Mouse (Mus musculus): ENCODE results near the gene Gpr158. TPM values are rescaled to one million over a fixed set of nuclear protein-coding genes. Genes with fewer than 3 reads are reported as not detected.
"Not testable (repeated sequence)": the region's sequence is repeated elsewhere in the genome, so short reads cannot be mapped to it uniquely, and the experiment has no call there.

The Gpr158 gene
- under 1 TPM; 0.06 to 0.20 (median 0.15) TPM for total RNA-seq (2022)

DNA sequence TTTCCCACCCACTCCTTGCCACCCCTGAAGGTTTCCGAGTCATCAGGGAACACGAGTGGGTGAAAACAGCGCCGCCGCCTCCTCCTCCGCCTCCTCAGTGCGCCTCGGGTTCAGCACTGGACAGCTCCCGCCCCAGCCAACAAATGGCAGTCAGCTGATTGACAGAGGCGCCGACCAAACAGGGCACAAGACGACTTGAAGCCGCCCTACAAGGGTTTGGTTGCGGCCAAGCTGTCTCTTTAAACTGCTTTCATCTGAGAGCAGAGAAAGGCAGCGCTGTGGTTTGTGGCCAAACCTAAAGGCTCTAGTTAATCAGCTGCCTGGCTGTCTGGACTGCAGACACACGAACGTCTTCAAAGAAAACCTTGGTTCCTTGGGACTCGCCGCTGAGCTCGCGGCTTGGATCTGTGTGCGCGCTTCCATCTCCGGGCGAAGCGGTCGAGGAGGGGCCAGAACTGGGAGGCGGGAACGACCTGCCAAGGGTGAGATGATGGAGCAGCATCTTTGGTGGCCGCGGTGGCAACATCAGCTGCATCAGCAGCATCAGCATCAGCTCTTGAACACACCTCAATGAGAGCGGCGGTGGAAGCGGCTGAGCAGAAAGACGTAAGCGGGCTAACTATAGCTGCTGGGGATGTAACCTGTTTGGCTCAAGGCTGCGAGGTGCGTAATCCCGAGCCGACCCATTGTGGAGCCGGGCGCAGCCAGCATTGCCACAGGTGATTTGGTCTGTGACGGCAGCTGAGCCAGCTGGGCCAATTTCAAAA is at the start of gene Gpr158:
Gene Gpr158 (plus strand): TSS at position 198 of the 767 bp plus-strand sequence.
- peak; percentile 38 for DNase-seq (ENCODE audit: low spot score)

DNA sequence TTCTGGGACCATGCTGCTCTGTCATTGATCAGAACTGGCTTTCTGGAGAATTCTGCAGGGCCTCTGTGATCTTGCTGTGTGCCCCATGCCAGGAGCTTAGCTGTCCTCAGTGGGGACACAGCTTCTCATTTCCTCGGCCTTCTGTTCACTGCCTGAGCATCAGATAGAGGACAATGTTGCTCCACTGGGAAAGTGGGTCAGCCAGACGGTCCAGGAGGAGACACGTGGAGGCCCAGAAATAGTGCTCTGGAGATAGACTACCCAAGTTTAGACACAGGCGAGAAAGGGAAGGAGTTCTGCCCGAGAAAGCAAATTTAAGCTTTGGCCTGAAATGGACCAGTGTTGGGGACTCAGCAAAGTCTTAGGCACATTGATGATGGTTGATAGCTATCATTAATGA is 23.5 kb upstream of the Gpr158 start:
- DNase-seq (ENCODE audit: low spot score), result peak; percentile 41

DNA sequence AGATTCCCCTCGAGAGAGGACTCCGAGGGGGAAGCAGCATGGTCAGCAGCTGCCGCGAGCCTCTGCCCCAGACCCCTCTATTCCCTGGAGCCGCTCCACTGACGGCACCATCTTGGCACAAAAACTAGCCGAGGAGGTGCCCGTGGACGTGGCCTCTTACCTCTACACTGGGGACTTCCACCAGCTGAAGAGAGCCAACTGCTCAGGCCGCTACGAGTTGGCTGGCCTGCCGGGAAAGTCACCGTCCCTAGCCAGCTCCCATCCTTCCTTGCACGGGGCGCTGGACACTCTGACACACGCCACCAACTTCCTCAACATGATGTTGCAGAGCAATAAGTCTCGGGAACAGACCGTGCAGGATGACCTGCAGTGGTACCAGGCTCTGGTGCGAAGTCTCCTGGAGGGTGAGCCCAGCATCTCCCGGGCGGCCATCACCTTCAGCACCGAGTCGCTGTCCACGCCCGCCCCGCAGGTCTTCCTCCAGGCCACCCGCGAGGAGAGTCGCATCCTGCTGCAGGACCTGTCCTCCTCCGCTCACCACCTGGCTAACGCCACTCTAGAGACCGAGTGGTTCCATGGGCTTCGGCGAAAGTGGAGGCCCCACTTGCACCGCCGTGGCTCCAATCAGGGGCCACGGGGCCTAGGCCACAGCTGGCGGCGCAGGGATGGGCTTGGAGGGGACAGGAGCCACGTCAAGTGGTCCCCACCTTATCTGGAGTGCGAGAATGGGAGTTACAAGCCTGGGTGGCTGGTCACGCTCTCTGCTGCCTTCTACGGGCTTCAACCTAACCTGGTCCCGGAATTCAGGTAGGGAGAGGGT is 1.2 kb downstream of the Gpr158 start:
- DNase-seq (ENCODE audit: low spot score), result no peak

DNA sequence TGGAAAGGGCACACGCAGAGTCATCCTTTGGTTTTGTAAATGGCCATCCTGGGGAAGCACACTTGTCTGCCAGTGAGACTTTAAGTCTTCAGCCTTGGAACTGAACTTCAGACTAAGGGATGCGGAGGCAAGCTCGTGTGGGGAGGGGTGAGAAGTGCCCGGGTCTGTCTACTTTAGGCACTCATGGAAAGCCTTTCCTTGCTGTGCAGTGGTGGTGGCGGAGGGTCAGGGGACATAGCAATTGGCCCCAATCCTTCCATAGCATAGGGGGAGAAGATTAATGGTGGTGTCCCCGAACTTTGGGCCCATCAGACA is 1.8 kb downstream of the Gpr158 start:
- no peak for DNase-seq (ENCODE audit: low spot score)

DNA sequence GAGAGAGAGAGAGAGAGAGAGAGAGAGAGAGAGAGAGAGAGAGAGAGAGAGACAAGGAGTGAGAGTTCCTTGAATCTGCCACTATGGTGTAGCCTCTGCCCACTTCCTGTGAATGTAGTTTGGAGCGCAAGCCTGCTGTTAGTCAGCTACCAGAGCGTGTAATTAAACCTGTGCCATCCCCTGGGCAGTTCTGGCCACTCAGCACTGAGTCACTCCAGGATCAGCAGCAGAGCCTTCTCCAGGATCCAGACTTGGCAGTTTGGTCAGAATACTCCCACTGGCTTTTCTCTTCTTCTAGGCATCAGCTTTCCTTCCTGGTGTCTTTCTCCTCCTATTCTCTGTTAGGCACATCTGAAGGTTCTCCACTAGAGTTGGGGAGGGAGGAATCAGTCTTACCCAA is 2.2 kb downstream of the Gpr158 start:
- DNase-seq (ENCODE audit: low spot score), result no peak

DNA sequence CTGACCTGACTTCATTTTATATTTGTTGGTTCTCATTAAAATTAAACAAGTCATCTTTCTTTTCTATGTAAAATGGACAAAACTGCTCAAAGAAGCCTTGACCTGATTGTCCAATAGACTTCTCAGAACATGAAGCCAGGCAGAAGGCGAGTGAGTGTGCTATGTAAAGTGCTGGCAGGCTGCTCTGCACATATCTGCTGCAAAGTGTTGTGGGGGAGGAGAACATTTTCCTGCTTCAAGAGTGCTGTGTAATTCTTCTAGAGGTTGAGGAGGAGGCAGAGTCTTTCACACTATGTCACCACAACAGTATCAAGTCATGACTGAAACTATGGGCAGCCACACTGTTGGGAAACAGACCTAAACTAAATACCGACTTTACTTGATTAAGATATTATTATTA is 12.2 kb downstream of the Gpr158 start:
- no peak for DNase-seq (ENCODE audit: low spot score)

DNA sequence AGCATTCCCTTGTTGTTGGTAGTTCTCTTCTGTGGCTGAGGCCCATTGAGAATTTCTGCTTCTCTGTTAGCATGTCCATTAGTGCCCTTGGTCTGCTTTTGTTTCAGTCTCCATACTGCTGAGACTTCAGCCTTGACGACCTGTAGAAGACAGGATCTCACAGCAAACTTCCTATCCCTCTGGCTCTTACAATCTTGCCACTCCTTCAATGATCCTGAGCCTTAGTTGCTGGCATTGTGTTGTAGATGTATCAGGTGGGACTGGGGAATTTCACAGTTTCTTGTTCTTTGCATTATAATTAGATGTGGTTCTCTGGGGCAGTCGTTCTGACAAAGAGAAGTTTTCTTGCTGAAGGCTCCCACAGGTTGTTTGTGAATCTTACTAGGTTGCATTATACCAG is 25.4 kb downstream of the Gpr158 start:
- DNase-seq (ENCODE audit: low spot score), result no peak

DNA sequence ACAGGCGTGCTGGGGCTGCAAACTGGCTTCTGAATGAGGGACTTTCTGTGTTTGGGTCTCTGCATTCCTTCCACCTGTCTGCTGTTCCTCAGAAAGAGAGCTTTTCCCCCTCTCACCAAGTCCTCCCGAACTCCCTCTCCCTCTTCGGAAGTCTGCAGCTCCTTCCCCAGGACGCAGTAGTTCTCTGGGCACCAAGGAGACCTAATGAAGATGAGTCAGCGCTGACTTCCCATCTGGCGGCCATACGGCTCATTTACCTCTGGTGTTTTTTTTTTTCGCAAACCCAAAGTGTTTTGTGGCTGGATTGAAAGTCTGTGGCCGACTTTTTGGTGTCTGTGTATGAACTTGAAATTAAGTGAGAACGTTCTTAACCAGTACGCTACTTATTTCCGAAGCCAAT is 30.0 kb downstream of the Gpr158 start:
- no peak for DNase-seq (ENCODE audit: low spot score)

DNA sequence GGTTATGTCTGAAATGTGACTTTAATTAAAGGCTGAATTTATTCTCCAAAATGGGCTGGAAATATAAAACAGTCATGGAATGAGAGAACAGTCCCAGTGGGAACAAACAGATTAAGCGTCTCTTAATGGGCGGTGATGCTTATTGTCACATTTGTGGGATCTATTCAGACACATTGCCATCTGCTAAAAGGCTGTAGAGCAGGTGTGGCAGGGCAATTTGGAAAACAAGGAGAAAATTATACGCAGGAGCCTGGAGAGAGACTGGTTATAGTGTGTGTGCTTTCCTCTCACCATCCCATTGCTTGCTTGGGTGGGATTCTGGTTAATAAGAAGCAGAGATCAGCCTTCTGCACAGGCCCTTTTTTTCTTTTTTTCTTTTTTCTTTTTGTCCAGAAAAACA is 32.3 kb downstream of the Gpr158 start:
- no peak for DNase-seq (ENCODE audit: low spot score)

DNA sequence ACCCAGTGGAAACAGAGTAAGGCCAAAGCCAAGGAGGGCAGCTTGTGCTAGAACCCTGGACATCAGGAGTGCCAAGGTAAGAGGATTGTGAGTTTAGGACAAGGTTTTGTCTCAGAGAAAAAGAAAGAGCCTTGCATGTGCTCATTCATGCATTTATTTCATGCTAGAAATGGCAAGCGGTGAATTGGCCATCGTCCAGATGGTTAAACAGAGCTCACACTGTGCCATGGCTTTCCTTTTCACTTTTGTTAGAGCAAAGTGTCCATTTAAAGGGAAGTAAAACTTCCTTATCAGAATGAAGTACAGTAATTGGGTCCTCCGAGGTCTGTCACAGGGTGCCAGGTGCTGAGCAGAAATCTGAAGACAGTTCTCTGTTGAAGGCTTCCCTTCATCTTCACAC is 38.3 kb downstream of the Gpr158 start:
- no peak for DNase-seq (ENCODE audit: low spot score)

DNA sequence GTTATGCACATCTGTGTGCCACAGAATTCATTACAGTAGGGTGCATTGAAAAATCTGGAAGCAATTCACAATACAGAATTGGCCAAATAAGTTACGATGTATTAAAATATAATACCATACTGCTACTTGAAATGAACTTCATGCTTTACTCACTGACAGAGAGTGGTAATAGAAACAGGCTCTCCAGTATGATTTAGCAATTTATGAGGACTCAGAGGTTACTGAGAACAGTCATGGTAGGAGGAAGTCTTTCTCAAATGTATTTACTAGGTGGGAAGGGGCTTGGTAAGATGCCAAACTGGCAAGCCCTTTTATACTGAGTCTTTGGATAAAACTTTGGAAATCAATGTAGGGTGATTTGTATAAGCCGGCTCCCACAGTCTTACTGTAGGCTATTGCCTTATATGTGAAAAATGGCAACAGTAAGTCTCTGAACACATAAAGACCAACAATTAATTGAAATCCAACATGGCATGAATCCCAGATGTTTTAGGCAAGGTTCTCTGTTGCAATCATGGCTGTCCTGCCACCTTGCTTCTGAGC is 40.2 kb downstream of the Gpr158 start:
- no peak for DNase-seq (ENCODE audit: low spot score)

DNA sequence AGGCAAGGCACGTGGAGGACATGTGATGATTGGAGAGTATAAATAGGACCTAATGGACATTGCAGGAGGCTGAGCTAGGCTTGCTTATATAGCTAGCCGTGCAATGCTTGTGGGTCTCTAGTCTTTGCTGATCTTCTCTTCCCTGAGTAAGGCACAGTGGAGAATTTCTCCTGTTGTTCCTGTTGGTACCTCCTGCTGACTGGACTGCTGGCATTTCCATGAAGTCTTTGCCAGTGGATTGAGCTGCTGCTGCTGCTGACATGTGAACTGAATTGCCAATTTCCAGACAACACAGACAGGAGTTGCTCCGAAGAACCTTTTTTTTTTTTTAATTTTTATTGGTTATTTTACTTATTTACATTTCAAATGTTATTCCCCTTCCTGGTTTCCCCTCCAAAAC is 41.5 kb downstream of the Gpr158 start:
- no peak for DNase-seq (ENCODE audit: low spot score)

DNA sequence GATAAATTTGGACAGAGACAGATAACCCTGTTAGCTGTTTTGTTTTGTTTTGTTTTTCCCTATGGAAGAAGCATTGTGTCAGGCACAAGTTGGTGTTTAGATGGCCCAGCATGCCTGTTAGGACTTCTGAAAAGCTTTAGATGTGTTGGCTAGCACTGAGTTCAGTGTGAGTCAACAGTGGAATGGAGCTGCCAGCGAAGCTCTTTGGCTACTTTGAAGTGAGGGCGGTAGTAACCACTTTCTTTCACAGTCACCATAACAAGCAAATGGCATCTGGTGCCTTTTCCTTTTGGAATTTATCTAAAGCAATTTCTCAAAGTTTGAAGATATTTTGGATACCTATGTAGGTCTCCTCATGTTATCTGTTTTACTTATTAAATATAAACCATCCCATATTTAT is 62.9 kb downstream of the Gpr158 start:
- no peak for DNase-seq (ENCODE audit: low spot score)

DNA sequence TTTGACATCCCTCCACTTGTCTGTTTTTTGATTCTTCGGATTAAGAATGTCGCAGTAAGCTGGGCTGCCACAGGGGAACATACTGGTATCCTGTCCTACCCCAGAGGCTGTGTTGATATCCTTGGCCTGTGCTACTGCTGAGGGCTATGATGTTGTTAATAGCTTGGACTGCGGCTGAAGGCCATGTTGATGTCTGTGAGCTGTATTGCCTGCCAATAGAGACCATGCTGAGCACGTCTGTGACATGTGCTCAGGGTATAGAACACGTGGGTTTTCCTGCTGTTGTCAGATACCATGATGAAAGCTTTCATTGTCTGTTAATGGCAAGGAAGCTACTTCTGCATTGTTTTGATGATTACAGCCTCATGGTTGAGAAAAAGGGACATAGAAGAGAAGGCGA is 63.8 kb downstream of the Gpr158 start:
- DNase-seq (ENCODE audit: low spot score), result no peak

DNA sequence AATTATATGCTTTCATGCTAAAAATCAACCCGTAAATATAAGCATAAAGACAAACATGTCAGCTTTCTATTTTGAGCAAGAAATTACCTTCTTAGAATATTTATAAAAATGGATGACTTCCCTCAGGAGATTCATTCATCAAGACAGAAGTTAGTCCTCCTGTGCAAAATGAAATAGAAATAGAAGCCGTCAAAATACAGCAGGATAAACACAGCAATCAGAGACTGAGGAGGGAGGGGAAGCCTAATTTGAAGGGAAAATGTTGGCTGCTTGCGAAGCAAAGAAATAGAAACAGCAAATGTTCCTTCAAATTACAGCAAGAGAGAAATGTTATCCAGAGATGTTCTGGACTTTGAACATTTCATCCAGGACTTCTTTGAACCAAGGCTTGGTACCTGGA is 72.3 kb downstream of the Gpr158 start:
- DNase-seq (ENCODE audit: low spot score), result no peak

DNA sequence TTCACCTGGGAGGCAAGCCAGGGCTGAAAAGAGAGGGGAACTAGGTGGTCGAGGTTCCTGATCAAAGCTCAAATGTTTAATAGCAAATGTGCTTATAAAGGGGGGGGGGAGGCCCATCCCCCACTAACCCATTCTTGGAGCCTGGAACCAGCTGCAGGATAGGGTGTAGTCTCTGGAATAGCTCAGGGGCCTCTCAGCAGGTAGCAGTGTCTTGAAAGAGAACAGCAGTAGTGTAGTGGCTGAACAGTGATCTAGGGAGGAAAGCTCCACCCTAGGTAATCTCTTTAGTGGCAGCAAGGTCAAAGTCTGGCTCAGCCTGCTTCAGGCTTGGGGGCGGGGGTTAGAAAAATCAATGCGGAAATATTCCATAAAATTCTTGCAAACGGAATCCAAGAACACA is 93.3 kb downstream of the Gpr158 start:
- DNase-seq (ENCODE audit: low spot score), result not testable (repeated sequence)

DNA sequence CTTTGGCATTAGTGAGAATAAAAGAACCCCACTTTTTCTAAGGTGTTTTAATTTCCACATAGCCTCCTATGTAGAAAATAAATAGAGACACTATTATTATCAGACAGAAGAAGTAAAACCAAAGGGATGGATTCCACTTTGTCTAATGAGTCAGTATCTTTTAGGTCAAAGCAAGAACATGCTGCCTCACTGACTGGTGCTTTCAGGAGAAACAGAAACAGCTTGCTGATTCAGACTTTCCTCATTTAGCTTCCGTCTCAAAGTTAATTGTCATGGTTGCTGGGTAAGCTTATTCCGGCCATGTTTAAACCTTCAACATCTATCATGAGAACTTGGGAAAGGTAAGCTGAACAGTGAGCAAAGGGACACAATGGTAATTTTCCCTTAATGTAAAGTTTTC is 107.6 kb downstream of the Gpr158 start:
- no peak for DNase-seq (ENCODE audit: low spot score)

DNA sequence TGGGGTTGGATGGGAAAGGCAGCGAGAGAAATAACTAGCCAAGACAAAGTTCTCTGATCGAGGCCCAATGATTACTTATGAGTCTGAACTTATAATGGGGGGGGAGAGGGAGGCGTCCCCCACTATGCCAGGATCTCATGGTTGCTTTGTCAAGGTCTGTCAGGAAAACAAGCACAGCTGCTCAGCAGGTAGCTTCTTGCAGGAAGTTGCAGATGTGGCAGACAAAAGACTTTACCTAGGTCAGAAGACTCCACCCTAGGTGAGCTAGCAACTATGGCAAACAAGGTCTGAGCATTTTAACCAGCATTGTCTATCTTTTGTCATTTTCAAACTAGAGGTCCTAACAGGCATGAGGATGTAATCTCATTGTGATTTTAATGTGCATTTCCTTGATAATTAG is 129.5 kb downstream of the Gpr158 start:
- no peak for DNase-seq (ENCODE audit: low spot score)

DNA sequence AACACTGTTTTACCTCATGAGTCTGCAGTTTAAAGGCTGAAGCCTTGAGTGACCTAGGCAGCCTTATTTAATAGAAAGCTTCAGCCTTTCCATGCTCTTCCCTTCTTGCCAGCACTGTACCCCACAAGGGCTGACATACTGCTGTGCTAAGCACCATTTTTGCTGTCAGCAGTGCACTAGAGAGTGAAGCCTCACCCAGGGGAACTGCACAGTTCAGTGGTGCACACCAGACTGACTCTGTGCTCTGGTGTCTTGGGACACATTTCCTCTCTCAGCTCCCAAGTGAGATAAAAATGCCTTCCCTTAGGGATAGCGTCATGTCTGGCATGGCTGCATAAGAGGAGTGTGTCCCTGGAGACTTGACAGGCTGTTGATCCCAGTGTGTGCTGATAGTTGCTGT is 130.6 kb downstream of the Gpr158 start:
- no peak for DNase-seq (ENCODE audit: low spot score)

DNA sequence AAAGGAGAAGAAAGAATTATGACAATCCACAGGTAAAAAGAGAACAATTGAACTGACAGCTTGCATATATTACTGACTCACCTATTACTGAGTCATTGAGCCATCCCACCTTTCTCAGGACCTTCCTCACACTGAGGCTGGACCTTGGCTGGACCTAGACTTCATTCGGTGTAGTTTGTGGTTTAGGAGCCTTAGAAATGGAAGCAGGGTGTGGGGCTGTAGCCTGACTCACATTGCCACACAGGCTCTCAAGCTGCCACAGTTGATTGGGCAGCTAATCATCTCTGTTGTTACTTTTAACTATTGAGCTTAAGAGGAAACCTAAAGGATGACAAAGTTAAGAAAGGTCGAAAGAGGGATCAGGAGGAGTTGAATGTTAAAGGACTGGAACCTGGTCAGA is 132.1 kb downstream of the Gpr158 start:
- no peak for DNase-seq (ENCODE audit: low spot score)

DNA sequence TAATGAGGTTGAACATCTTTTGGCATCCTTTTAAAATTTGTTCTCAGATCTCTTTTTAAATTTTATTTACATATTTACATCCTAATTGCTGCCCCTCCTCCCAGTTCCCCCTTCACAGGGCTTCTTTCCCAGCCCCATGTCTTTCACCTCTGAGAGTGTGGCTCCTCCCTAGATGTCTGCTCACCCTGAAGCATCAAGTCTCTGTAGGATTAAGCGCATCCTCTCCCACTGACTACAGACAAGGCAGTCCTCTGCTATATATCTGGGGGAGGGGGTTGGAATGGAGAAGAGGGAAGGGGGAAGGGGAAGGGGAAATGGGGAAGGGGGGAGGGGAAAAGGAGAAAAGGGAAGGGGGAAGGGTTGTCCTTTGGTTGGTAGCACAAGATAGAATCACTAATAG is 140.1 kb downstream of the Gpr158 start:
- no peak for DNase-seq (ENCODE audit: low spot score)

DNA sequence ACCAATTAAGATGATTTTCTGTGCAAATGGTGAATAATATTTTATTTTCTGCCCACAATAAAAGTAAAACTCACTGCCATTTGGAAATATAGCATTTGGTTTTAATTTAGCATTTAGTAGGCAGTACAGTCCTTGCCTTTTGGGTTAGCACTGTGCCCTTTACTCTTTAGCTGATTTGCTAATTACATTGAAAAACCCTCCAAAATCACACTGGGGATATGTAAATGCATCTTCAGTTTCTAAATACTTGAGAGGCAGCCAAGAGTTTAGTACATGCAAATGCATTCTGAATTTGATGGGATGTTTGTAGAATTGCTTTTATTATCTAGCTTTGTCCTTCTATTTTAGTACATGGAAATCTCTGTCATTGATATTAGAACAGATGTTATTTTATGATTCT is 163.4 kb downstream of the Gpr158 start:
- DNase-seq (ENCODE audit: low spot score), result no peak

DNA sequence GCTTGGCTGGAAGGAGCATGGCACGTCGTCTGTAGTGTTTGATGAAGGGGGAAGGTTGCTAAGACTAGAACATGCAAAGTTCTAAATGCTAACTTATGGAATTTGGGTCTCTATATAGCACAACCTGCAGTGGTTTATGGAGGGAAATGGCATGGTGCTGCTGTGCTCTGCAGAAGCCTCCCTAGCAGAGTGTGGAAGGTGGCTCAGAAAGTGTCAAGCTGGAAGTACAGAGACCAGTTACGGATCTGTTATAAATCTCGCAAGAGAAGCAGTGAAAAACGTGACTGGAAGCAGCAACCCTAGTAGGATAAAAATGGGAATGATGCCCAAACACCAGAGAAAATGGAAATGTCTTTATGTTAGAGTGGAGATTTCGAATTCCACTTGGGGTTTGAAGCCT is 251.8 kb downstream of the Gpr158 start:
- no peak for DNase-seq (ENCODE audit: low spot score)

All from heart, adult 8-10 months (tissue).